Mouse (Mus musculus): Measurements from ENCODE around the gene Tor3a. TPM values are rescaled to one million over a fixed set of nuclear protein-coding genes. Genes with fewer than 3 reads are reported as not detected.

Gene Tor3a
- total RNA-seq (2022): 1 to 10 TPM; 2.5 to 5.3 (median 4.2) TPM

DNA sequence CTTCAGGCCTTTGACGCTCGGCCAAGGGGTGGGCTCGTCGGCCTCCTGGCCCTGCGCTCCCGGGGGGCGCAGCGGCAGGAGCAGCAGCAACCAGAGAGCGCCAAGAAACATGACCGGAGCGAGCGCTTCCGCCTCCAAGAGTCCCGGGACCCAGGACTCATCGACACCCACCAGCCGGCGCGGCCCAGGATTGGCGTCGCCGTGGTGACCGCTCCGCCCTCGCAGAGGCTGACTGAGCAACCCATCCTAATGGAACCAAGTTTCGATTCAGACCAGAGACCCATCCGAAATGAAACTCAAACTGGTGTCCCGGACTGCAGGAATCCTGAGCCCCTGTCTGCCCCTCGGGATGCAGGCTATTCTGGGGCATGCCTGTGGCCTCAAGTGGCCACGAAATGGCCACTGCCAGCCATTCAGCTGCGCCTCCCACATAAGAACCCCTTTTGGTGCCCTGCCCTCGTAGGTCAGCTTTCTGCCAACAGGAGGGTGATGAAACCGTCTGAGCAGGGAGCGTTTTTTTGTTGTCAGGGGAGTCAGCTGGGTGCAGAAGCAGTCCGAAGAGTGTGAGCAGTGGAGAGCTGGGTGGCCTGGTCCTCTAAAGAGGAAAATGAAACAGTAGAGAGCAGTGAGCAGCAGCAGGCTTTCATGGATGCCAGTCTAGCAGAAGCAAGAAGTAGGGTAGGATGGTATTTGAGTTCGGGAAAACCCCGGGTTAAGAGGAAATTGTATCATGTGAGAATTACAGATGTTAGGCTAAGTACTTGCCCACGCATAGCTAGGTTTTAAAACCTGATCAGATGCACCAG, at the start of gene Tor3a:
Gene Tor3a (minus strand): TSS at position 162 of the 806 bp plus-strand sequence.
- peak; percentile 76 to 77 for DNase-seq (ENCODE audit: low spot score in 2 of 2)

- DNase-seq (ENCODE audit: low spot score in 2 of 2): no peak
Measured at GRCm38 (mm10) chr1:156722089-156722488, 47.9 kb upstream of the Tor3a start.

- DNase-seq (ENCODE audit: low spot score in 2 of 2): no peak
Measured at GRCm38 (mm10) chr1:156720046-156720445, 45.9 kb upstream of the Tor3a start.

DNA sequence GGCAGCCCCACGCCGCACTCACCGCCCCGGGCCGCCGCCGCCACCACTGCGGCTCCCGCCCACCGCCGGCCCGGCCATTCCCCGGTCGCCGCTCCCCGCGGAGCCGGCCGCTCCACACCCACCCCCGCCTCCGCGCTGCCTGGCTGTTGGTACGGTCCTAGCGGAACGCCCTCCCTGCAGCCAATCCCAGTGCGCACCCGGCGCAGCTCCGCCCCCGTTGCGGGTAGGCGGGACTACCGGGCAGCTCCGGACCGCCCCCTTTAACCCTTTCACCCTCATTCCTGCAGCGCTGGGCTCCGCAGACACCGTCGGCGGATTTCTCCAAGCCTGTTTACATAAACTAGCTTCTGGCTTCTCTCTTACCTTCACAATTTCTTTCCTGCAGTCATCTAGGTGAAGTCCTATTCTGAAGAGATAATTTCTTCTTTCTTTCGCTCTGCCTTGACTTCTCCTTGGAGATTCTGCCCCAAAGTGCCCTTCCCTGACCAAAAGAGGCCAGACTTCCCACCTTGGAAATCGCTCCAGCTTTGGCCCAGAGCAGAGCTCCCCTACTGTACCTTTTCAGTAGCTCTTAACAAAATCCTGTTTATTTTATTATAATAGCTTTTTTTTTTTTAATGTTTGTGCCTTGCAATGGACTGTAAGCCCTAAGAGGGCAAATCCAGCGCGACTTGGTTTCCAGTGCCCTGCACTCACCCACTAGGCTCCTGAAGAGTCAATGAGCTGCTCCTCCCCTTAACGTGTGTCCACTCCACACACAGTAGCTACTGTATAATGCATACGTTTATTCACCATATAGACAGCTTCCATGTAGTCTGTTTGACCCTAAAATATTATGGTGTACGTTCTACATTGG, 45.0 kb upstream of the Tor3a start, which contains the start of gene Fam20b:
Gene Fam20b (minus strand): TSS at position 137 of the 856 bp plus-strand sequence.
- DNase-seq (ENCODE audit: low spot score in 2 of 2): peak; percentile 93 to 95

DNA sequence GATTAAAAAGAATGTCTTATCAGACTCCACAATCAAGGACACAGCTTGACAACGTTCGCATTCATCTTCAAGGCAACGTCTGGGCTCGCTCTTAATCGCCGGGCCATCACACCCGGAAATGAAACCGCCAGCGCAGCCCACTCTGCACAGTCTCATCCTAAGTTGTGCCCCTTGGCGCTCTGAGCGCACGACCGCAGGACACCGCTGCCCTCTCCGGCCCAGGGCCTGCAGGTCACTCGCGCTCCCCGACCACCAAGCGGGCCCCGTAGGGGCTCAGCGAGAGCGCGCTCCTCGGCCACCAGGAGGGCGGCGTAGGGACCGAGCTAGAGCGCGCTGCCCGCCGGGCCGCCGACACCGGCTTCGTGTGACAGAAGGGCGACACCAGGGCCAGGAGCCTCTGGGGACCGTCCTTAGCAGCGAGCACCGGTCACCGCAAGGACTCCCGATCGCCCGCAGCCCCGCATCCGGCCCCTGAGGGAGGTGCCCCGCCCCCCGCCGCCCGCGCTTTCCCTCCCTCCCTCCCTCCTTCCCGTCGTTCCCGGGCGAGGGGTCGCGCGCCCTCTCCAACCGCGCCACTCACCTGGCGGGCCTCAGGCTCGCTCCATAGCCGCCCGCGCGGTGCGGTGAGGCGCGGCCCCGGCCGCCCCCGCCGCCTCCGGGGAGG, 44.3 kb upstream of the Tor3a start:
- DNase-seq (ENCODE audit: low spot score in 2 of 2): peak; percentile 14 to 30

DNA sequence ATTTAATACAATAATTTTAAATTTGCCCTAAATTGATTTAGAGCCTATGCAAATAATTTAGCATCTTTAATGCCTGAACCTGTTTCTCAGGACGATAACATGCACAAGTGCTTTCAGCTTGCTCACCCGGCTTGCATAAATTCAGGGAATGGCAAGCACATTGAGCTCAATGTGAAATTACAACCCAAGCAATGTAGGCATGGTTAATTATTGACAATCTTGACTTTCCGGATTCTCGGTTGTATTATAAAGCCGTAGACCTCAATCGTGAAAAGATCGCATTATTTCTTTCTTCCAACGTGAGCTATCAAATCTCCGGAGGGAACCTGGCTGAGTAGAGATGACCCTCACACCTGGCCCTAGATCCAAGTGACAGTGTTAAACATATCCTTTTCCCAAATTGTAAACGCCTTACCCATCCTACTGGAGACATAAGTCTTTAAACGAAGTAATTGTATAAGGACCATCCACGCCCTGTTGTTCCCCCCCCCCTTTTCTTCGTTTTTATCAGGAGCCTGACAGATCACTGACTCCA, 43.7 kb upstream of the Tor3a start:
- no peak for DNase-seq (ENCODE audit: low spot score in 2 of 2)

GRCm38 (mm10) chr1:156716681-156717080, 42.5 kb upstream of the Tor3a start:
- no peak for DNase-seq (ENCODE audit: low spot score in 2 of 2)

DNA sequence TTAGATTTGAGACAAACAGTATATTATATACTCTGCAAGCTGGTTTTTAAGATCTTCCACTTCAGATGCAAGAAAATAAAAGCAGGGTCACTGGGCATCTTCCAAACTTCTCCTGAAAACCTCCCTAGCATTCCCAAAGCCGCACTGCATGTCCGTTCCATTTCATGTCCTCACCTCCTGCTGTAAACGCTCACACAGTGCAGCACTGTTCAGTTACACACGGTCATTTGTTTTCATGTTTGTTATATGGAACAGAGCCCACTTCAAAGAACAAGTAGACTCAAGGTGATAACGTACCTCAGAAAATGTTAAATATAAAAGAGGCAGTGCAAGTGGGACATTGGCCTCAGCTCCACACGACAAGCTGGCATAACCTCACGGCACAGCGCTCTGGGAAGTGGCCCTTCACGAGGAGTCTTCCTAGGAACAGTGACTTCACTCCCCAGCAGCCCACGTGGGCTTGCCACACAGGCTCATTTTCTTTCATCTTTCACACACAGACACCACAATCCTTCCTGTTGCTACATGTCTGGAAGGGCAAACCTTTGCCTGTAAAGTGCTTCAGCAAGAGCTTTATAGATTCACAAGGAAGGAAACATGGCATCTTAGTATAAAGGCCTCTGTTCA, 36.4 kb upstream of the Tor3a start:
- no peak for DNase-seq (ENCODE audit: low spot score in 2 of 2)

DNA sequence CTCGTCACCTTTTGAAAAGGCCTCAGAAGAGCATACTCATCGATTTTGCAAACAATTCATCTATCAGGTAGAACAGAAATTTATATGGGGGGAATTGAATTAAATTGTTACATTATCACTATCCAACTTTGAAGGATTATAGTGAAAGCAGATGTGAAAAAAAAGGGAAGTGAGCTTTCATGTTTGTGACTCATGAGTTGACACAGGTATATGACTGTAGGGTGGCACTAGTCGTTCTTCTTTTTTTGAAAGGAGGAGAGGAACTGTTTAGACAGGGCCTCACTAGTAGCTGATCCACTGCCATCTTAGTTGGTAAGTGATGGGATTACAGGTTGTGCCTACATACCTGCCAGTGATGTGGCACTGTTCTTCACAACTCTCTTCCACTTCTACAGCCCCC, 34.5 kb upstream of the Tor3a start:
- DNase-seq (ENCODE audit: low spot score in 2 of 2): no peak

GRCm38 (mm10) chr1:156705696-156706285, 31.6 kb upstream of the Tor3a start:
- no peak for DNase-seq (ENCODE audit: low spot score in 2 of 2)

- DNase-seq (ENCODE audit: low spot score in 2 of 2): no peak
Measured at GRCm38 (mm10) chr1:156703444-156703843, 29.3 kb upstream of the Tor3a start.

DNA sequence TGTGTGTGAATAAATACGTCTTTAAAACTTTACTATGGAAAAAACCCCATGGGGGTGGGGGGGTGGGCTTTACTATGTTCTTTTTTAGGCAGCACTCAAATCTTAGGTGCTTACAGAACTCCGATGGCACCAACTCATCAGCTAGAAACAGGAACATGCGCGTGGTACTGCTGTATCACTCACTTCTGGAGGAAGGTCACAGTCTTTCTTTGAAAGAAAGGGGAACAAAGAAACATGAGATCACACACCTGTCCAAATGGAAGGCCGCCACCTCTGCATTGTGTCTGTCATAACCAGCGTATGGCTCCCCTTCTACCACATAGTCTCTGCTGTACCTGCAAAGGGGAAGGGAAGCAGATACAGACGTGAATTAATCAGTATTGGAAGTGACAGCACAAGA, 28.0 kb upstream of the Tor3a start:
- DNase-seq (ENCODE audit: low spot score in 2 of 2): no peak

- DNase-seq (ENCODE audit: low spot score in 2 of 2): no peak
Measured at GRCm38 (mm10) chr1:156686025-156686661, 12.0 kb upstream of the Tor3a start.

DNA sequence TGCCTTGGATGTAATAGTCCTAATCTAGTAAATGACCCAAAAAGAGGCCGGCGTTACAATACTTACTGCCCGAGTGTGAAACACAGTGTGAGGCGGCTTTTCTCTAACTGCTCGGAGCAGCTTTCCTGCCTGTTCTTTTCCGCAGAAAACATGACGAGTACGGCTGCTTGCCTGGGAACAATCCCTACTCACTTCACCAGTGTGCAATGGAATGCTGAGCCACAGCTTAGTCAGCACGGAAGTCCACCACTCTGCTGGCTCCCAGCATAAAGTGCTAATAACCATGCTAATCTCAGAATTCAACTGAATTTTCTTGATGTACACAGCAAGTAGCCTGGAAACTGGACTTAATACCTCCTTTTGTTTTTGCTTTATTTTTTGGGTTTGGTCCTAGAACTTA, 5.4 kb upstream of the Tor3a start:
- DNase-seq (ENCODE audit: low spot score in 2 of 2): no peak

DNA sequence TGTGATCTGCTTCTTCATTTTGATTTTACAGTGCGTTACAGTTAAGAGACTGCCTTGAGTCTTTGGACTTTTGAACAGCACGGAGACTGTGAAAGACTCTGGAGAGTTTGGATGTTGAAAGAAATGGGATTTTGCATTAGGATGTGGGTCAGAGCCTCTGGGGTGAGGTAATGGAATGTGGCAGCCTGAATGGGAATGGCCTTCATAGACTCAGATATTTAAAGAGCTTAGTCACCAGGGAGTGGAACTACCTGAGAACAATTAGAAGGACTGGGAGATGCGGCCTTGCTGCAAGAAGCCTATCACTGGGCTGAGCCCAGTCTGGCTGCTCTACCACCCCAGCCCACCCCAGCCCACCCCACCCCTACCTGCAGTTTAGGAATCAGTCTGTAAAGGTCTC, 3.1 kb upstream of the Tor3a start:
- DNase-seq (ENCODE audit: low spot score in 2 of 2): no peak

DNA sequence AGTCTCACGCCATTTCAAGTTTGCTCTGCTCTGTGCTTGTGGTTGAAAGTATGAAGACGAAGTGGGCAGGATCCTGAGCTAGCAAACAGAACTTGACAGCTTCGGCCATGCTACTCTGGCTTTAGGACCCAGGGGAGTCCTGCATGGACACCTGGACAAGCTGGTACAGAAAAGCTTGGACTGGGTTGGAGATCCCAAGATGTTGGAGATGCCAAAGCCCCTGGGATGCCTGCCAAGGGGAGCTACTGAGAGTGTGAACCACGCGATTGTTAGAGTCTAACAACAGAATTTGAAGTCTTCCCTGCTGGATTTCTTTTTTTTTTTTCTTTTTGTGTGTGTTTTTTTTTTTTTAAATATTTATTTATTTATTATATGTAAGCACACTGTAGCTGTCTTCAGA, 2.4 kb upstream of the Tor3a start:
- DNase-seq (ENCODE audit: low spot score in 2 of 2): no peak

DNA sequence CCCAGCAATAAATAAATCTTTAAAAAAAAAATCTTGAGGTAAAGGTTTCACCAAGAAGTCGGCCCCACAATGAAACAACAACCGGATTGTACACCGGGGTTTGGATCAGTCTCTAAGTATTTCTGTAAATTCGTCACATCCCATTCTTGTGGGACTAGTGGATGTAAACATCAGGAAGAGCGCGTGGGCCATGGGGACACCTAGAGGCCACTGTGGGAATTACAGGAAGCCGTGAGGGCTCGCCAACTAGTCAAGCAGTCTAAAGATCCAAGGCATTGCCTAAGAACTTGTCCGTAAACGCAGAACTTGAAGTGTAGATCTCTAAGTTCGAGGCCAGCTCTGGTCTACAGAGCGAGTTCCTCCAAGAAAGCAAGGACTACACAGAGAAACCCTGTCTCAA, 2.0 kb upstream of the Tor3a start:
- DNase-seq (ENCODE audit: low spot score in 2 of 2): peak in 1 of 2 experiments; percentile 46

DNA sequence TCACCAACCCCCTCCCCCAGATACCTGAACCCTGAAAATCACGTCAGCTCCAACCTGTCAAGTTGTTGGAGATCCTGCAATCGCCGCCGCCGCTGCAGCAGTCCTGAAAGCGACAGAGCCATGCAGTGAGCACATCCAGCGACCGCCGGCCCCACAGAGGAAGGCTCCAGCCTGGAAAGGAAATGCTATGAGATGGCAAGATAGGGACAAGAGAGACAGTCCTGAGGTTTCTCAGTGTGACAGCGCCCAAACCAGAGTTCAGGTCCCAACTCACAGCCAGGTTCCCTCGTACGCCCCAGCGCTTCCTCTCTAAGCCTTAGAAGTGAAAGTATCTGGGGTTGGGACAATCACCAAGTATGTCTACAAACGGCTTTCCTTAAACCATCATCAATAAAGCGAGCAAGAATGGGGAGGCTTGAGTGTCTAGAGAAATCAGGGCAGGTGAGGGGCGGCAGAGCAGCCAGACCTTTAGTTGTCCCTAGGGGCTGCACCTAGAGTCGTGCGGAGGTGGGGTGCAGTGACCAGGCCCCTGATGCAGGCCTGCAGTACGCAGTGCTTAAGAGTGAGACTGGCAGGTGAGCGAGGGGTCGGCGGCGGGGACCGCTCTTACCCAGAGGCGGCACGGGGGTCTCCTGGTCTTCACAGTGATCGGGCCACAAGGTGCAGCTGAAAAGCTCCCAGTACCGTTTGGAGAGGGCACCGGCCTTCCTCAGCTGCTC, 521 bp downstream of the Tor3a start:
- DNase-seq (ENCODE audit: low spot score in 2 of 2): no peak

DNA sequence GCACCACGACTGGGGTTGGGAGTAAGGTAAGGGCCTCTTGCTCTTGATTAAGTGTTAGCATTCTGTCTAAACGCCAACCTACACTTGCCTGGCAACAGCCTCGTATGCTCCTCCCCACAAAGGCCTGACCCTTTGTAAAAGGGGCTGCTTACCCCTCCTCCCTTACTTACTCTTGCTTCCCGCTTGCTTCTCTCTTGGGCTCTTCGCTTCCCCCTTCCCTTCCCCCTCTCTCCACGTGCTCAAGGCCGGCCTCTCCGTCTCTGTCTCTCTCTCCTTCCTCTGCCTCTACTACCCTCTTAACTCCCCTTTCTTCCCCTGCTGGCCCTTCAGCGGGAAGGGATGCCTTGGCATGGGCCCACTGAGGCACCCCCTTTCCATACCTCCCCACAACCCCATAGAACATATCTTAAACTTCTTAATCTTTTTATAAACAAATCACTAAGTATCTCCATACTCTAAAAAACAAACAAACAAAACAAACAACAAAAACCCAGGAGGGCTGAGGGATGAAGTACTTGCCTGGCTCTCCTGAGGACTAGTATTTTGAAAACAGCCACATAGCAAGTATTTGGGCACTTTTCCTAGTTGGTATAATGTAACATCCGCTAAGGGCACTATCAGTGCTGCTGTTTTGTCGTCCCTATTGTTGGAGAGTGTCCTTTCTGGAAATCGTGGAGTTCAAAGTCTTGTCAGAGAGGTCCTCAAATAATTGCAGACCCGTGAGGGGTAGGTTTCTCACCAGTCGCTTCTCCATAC, 1.3 kb downstream of the Tor3a start:
- no peak for DNase-seq (ENCODE audit: low spot score in 2 of 2)

All from gastrocnemius, adult 8-10 months (tissue).